Mouse (Mus musculus) embryo, embryonic 11.5 days (tissue): ENCODE results near the gene Fgf18.

Source experiments
- DNase-seq: peaks from one replicate; pipeline ENCODE4 v3.0.0-alpha.2; 2012; ENCODE audit warnings: low read depth, low spot score

Gene Fgf18

GRCm38 (mm10) chr11:33115796-33116195, 31.4 kb downstream of the Fgf18 start:
- DNase-seq: no peak

GRCm38 (mm10) chr11:33112407-33112806, 34.8 kb downstream of the Fgf18 start:
- DNase-seq: no peak

- no peak for DNase-seq
Observed at GRCm38 (mm10) chr11:33110111-33110510, 37.1 kb downstream of the Fgf18 start.

- no peak for DNase-seq
Observed at GRCm38 (mm10) chr11:33107540-33107939, 39.7 kb downstream of the Fgf18 start.

DNA sequence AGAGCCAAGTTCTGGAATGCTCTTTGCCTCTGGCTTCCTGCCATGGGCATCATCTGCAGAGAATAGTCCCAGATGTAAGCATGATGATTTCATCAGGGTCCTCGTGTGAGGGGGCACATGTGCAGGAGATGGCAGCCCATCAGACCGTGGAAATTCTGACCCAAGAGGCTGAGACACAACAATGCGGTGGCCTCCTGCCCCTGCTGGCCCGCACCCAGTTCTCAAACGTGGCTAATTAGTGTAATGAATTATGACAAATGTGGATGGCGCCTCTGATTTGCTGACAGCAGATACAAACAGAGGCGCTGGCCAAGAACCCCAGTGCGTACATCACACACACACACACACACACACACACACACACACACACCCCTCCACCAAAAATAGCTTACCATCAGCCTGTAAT, 42.3 kb downstream of the Fgf18 start:
- no peak for DNase-seq

GRCm38 (mm10) chr11:33103291-33103943, 43.8 kb downstream of the Fgf18 start:
- no peak for DNase-seq

- no peak for DNase-seq
Observed at GRCm38 (mm10) chr11:33100027-33100507, 47.1 kb downstream of the Fgf18 start.

DNA sequence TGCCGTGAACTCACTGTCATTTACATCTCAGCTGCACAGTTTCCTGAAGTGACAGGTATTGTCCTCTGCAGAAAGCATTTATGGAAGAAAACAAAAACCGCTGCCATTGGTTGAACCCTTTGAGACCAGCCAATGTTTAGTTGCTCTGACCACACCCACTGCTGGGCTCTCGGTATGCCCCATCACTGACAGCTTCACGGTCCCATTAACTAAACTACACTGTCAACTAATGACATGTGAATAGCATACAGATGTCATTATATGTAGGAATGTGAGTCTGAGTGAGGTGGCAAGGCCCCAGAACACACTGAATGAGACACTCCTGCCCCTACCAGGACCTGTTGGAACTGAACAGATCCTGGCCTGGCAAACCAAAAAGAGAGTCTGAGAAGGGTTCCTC, 47.8 kb downstream of the Fgf18 start:
- no peak for DNase-seq

DNA sequence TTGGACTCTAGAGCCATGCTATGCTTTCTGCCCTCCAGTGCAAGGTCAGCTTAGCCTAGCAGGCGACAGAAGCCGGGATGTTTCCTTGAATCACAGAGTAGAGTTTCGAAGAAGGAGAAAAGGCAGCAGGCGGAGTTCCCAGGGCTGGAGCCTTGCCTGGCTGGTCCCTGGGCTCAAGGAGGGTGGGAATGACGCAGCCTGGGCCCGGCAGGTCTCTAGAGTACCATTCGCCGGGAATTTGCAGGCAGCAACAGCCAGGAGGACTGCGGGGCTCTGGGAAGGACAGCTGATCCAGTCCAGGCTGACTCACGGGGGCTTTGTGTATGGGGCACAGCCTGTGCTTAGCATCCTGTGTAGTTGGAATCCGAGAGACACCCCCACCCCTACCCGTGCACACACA, 48.8 kb downstream of the Fgf18 start:
- DNase-seq: no peak

- no peak for DNase-seq
Observed at GRCm38 (mm10) chr11:33097855-33098254, 49.3 kb downstream of the Fgf18 start.

DNA sequence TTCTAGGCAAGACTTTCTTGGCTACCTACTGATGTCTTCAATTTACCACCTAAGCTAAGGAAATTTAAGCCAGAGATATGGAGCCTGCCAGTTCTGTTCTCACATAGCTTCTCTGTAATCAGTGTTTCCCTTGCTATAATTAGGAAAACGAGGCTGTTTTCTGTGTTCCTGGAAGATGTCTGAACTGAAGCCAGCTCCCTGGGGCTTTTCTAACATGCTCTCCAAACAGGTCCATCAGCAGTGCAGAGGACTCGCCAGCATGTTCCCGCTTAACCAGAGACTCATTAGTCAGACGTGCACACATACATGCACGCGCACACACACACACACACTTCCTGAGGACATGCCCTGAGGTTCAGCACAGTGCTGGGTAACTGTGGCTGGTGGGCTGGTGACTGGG, 57.3 kb downstream of the Fgf18 start:
- DNase-seq: no peak

GRCm38 (mm10) chr11:33088181-33088580, 59.0 kb downstream of the Fgf18 start:
- DNase-seq: no peak

- no peak for DNase-seq
Observed at GRCm38 (mm10) chr11:33086046-33086445, 61.2 kb downstream of the Fgf18 start.

- no peak for DNase-seq
Observed at GRCm38 (mm10) chr11:33085514-33085913, 61.7 kb downstream of the Fgf18 start.

DNA sequence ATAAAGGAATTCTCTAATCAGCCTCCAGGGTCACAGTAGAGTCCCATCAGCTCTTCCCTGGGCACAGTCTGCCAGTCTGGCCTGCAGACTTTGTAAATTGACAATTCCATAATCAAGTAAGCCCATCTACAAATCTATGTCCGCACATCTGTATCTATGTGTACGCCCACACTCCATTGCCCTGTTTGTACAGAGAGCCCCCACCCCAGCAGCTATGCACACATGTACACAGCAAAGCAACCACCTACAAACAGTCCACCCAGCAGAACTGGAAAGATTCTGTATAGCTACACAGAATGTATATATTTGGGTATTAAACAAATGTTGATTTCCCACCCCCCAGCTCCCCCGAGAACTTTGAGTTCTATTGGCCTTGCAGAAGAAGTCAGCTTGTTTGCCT, 62.1 kb downstream of the Fgf18 start:
- DNase-seq: no peak

DNA sequence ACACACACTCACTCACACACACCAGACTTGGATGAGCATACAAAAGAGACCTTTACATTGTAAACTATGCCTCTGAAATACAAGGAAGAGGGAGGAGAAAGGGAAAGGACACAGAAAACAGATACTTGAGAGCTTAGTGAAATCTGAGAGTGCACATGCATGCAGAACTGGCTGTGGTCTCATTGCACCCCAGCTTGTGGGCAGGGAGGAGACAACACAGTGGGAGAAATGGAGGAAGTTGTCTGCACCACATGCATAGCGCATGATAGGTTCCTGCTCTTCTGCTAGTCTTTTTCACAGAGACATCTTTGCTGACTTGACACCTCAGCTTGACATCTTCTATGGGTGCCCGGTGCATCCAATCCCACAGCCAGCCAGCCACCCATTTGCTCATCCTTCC, 63.2 kb downstream of the Fgf18 start:
- DNase-seq: no peak

DNA sequence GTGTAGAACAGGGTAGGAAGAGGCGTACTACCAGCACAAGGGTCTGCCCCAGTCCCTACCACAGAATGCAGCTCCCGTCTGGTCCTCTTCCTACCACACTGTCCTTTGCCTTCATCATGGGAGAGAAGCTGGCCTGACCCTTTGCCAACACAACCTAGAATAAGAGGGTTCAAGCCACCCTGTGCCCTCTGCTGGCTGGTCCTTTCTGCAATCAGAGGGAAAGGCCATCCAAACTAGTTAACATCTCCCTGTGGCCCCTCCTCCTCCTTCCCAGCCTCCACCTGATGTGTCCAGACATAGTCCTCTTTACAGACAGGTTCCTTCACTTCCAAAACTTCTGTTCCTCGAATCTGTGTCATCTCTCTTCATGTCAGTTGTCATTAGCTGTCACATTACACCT, 66.0 kb downstream of the Fgf18 start:
- DNase-seq: no peak

DNA sequence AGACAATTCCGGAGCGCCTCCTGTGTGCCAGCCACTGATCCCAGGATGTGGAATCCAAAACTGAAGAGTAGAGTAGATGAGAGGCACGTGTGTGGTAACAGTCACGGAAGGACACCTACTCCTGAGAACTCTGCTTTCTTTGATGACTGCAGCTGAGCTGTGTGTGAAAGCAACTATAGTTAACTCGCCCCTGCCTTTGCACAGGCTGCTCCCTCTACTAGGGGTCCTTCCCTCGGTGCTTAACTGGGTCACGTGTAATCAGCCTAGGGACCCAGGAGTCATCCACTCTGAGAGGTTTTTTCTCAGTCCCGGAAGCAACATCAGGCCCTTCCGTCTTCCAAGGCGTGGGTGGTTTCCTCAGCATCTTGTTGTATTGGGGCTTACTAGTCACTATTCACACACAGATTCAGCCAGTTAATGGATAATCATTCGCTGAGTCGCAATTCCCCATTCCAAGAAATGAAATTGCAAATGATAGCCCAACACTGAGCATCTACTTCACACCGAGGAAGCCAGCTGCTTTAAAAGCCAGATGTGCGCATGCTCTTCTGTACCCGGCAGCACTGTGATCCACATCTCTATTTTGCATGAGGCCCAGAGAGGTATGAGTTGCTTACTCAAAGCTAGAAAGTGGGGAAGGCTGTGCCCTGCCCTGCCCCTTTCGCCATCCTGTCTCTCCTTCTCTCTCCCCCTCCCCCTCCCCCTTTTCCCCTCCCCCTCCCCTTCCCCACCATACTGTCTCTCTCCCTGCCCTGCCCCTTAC, 67.0 kb downstream of the Fgf18 start:
- no peak for DNase-seq

GRCm38 (mm10) chr11:33079424-33079823, 67.8 kb downstream of the Fgf18 start:
- no peak for DNase-seq

GRCm38 (mm10) chr11:33078036-33078435, 69.2 kb downstream of the Fgf18 start:
- DNase-seq: no peak

DNA sequence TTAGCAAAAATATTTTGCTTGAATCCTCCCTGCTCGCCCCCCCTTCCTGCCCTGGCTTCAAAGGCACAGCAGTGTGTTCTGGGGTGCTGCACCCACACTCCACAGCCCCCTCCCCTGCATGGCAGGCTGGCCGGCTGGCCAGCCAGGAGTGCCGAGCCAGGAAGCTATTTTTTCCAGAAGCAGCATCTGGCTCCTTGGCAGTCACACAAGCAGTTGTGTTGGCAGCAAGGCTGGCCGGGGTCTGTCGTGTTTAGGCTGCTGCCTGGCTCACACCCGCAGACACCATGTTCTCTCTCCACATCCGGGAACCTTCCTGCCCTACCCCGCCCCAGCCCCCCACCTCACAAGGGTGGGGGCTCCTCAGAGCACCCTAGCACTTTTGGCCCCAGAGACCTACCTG, 71.9 kb downstream of the Fgf18 start:
- no peak for DNase-seq

- no peak for DNase-seq
Observed at GRCm38 (mm10) chr11:33074541-33074940, 72.7 kb downstream of the Fgf18 start.

DNA sequence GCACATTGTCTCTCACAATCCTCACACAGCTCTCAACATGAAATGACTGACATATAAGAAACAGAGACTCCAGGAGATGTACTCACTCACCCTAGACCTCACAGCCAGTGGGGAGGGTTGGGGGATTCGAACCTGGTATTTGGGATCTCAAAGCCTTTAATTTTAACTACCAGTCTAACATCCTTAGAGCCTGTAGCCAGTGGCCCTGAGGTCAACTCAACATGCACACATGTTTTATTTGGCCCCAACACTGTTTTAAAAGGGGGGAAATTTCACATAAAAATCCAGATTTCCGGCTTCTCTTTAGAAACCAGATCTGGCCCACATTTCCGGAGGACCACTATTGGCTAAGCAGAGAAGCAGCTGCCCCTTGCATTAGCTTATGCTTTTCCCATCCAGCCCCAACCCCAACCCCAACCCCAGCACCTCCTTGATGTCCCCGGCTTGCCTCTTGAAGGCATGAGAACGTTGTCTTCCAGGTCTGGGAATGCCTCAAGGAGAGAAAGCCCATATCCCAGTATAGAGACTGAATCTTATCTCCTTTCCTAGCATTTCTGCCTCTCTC, 75.8 kb downstream of the Fgf18 start:
- DNase-seq: no peak
